Mouse (Mus musculus) lung, embryonic 14.5 days (tissue): ENCODE measurements at regions not wholly inside any gene's neighbourhood (a gene's known extent, or its start where the extent isn't known, plus 50 kb on each side); places are given as distances from the start of the nearest gene placed in this dataset.

ENCODE experiments used
- ATAC-seq: fragments of 200-750 bp; cut with Nextera tagmentation; 2 replicates; pipeline ENCODE4 v1.8.0; 2017; ENCODE audit warnings: mild to moderate bottlenecking, moderate TSS enrichment, moderate library complexity; ENCODE audit not compliant: insufficient read depth
- DNase-seq: peaks from one replicate; pipeline ENCODE4 v3.0.0-alpha.2; 2015
- H3K27ac ChIP-seq: fragments of 300-500 bp; sonication (generic); 2 replicates; pipeline ENCODE4 v1.5.1; 2014; ENCODE audit warnings: low read depth, mild to moderate bottlenecking, moderate library complexity
- H3K27me3 ChIP-seq: fragments of 300-500 bp; sonication (generic); 2 replicates; pipeline ENCODE4 v1.6.1; 2014; ENCODE audit warnings: low read length, control low read depth; ENCODE audit not compliant: insufficient read depth
- H3K36me3 ChIP-seq: fragments of 300-500 bp; sonication (generic); 2 replicates; pipeline ENCODE4 v1.6.1; 2014; ENCODE audit warnings: control low read depth; ENCODE audit not compliant: insufficient read depth
- H3K4me1 ChIP-seq: fragments of 300-500 bp; sonication (generic); 2 replicates; pipeline ENCODE4 v1.6.1; 2014; ENCODE audit warnings: antibody characterized with exemption, control low read depth; ENCODE audit not compliant: insufficient read depth
- H3K4me2 ChIP-seq: fragments of 300-500 bp; sonication (generic); 2 replicates; pipeline ENCODE4 v1.6.1; 2014; ENCODE audit warnings: mild to moderate bottlenecking
- H3K4me3 ChIP-seq: fragments of 300-500 bp; sonication (generic); 2 replicates; pipeline ENCODE4 v1.5.1; 2014; ENCODE audit warnings: low read depth, low read length
- H3K9ac ChIP-seq: fragments of 300-500 bp; sonication (generic); 2 replicates; pipeline ENCODE4 v1.6.1; 2014
- H3K9me3 ChIP-seq: fragments of 300-500 bp; sonication (generic); 2 replicates; pipeline ENCODE4 v1.6.1; 2016; ENCODE audit warnings: low read depth, low read length, control low read depth
- CTCF ChIP-seq: IDR thresholded peaks from 2 replicates; pipeline ENCODE4 v1.5.1; 2016; ENCODE audit warnings: antibody characterized with exemption, low read depth
- WGBS: fragments of 180-500 bp; shearing (Covaris S2); extraction: QIAGEN DNeasy Blood & Tissue Kit; methylation state at CpG from one replicate; pipeline ENCODE4 v1.1.7; 2014; 5-methylcytosine and 5-hydroxymethylcytosine counted together

- ATAC-seq (no peak), DNase-seq (no peak)
- Histone ChIP-seq H3K4me2 (no peak overlapping the region), H3K27ac (no peak overlapping the region), H3K4me3 (no peak overlapping the region), H3K36me3 (no peaks in the 10 kb centered on the region), H3K27me3 (no peaks in the 10 kb centered on the region), H3K9me3 (no peaks in the 10 kb centered on the region), H3K9ac (no peak overlapping the region), H3K4me1 (no peaks in the 10 kb centered on the region)
- no peak for TF ChIP-seq CTCF
- WGBS = 75% methylated on average over 4 of the region's 4 CpGs
Measured at GRCm38 (mm10) chr19:14353151-14353550, 244.7 kb downstream of the Tle4 start.

GRCm38 (mm10) chr19:14355128-14355527, 242.7 kb downstream of the Tle4 start:
- H3K4me1 ChIP-seq = no peaks in the 10 kb centered on the region
- H3K4me2 ChIP-seq = no peak overlapping the region
- 79% methylated on average over 2 of the region's 2 CpGs for WGBS
- no peak for ATAC-seq
- H3K27ac ChIP-seq = no peak overlapping the region
- no peak for DNase-seq
- H3K27me3 ChIP-seq = no peaks in the 10 kb centered on the region
- no peak overlapping the region for H3K4me3 ChIP-seq
- TF ChIP-seq CTCF = no peak
- H3K9ac ChIP-seq = no peak overlapping the region
- no peaks in the 10 kb centered on the region for H3K36me3 ChIP-seq
- no peaks in the 10 kb centered on the region for H3K9me3 ChIP-seq

- Histone ChIP-seq H3K4me1 (no peaks in the 10 kb centered on the region), H3K27me3 (no peaks in the 10 kb centered on the region), H3K9me3 (no peaks in the 10 kb centered on the region), H3K9ac (no peak overlapping the region), H3K36me3 (no peaks in the 10 kb centered on the region), H3K4me3 (no peak overlapping the region), H3K4me2 (no peak overlapping the region), H3K27ac (no peak overlapping the region)
- no peak for TF ChIP-seq CTCF
- no peak for DNase-seq
- no peak for ATAC-seq
Measured at GRCm38 (mm10) chr19:14355946-14356345, 241.9 kb downstream of the Tle4 start.

GRCm38 (mm10) chr19:14360611-14361010, 237.2 kb downstream of the Tle4 start:
- 77% methylated on average over 5 of the region's 5 CpGs for WGBS
- no peak for TF ChIP-seq CTCF
- Histone ChIP-seq H3K27me3 (no peaks in the 10 kb centered on the region), H3K9ac (no peak overlapping the region), H3K4me3 (no peak overlapping the region), H3K9me3 (no peaks in the 10 kb centered on the region), H3K4me2 (no peak overlapping the region), H3K36me3 (no peaks in the 10 kb centered on the region), H3K27ac (no peak overlapping the region), H3K4me1 (no peaks in the 10 kb centered on the region)
- no peak for DNase-seq
- no peak for ATAC-seq

GRCm38 (mm10) chr19:14369098-14369604, 228.7 kb downstream of the Tle4 start:
- Histone ChIP-seq H3K4me1 (no peaks in the 10 kb centered on the region), H3K27me3 (no peaks in the 10 kb centered on the region), H3K36me3 (no peaks in the 10 kb centered on the region), H3K4me3 (no peak overlapping the region), H3K9me3 (no peaks in the 10 kb centered on the region), H3K9ac (no peak overlapping the region), H3K27ac (no peak overlapping the region), H3K4me2 (no peak overlapping the region)
- 75% methylated on average over 12 of the region's 12 CpGs for WGBS
- no peak for TF ChIP-seq CTCF
- no peak for ATAC-seq
- no peak for DNase-seq

GRCm38 (mm10) chr19:14371360-14371759, 226.5 kb downstream of the Tle4 start:
- Histone ChIP-seq H3K27ac (no peak overlapping the region), H3K9ac (no peak overlapping the region), H3K4me3 (no peak overlapping the region), H3K4me1 (no peaks in the 10 kb centered on the region), H3K4me2 (no peak overlapping the region), H3K9me3 (no peaks in the 10 kb centered on the region), H3K36me3 (no peaks in the 10 kb centered on the region), H3K27me3 (no peaks in the 10 kb centered on the region)
- no peak for TF ChIP-seq CTCF
- ATAC-seq (no peak), DNase-seq (no peak)
- 81% methylated on average over 5 of the region's 5 CpGs for WGBS

GRCm38 (mm10) chr19:14373996-14374395, 223.9 kb downstream of the Tle4 start:
- WGBS = 89% methylated on average over 4 of the region's 4 CpGs
- no peak overlapping the region for H3K4me3 ChIP-seq
- ATAC-seq = no peak
- no peak for DNase-seq
- no peak overlapping the region for H3K4me2 ChIP-seq
- H3K4me1 ChIP-seq = no peaks in the 10 kb centered on the region
- H3K9ac ChIP-seq = no peak overlapping the region
- TF ChIP-seq CTCF = no peak
- H3K36me3 ChIP-seq = no peaks in the 10 kb centered on the region
- no peak overlapping the region for H3K27ac ChIP-seq
- no peaks in the 10 kb centered on the region for H3K27me3 ChIP-seq
- no peaks in the 10 kb centered on the region for H3K9me3 ChIP-seq

GRCm38 (mm10) chr19:14380898-14381297, 217.0 kb downstream of the Tle4 start:
- Histone ChIP-seq H3K9me3 (no peaks in the 10 kb centered on the region), H3K4me1 (0 out of 2 replicates have a peak, but pooled peaks cover 3% of the 10 kb centered on the region), H3K27ac (no peak overlapping the region), H3K27me3 (no peaks in the 10 kb centered on the region), H3K36me3 (no peaks in the 10 kb centered on the region), H3K4me2 (no peak overlapping the region), H3K9ac (no peak overlapping the region), H3K4me3 (no peak overlapping the region)
- DNase-seq (peak; percentile 72), ATAC-seq (peak; percentile 58; the same call in 1 of the 2 replicates)
- no peak for TF ChIP-seq CTCF
